Mouse (Mus musculus) left cerebral cortex, adult 2 months (tissue): Measurements from ENCODE around the gene Rps19. TPM values are rescaled to one million over a fixed set of nuclear protein-coding genes. Genes with fewer than 3 reads are reported as not detected.
A peak's percentile ranks its signal among the peaks of the same experiment; 100 is the strongest.
"Not testable (repeated sequence)": the region's sequence is repeated elsewhere in the genome, so short reads cannot be mapped to it uniquely, and the experiment has no call there.

Experiments used
- DNase-seq, 2 experiments: peaks; one replicate each; pipeline ENCODE4 v3.0.0; 2021 to 2022; ENCODE audit warnings: low spot score in 2 of 2, mixed read lengths in 1 of 2; ENCODE audit errors: extremely low spot score in 1 of 2
- H3K27ac ChIP-seq: fragments of 200-600 bp; 2 replicates; pipeline ENCODE4 v1.8.1; 2022
- H3K4me3 ChIP-seq: fragments of 200-600 bp; 2 replicates; pipeline ENCODE4 v1.8.1; 2022
- CTCF ChIP-seq: fragments of 200-600 bp; IDR thresholded peaks from 2 replicates; pipeline ENCODE4 v1.8.1; 2022; ENCODE audit warnings: antibody characterized with exemption, mild to moderate bottlenecking, moderate library complexity
- intact Hi-C: fragments of 180-260 bp; cut with DNase I; formaldehyde crosslinking; loops from one replicate; pipeline ENCODE4 v1.15.1; 2025
- long read RNA-seq, 2 experiments: library from polyadenylated mRNA; stranded (forward); transcript quantifications; one replicate each; pipeline ENCODE4 v2.0.0; 2021; ENCODE audit warnings: borderline mapping rate in 2 of 2
- total RNA-seq, 2 experiments: library from RNA; stranded (reverse); gene quantifications; 2 replicates each; pipeline ENCODE4 v1.2.3; 2021

Gene Rps19
- total RNA-seq = 100 to 1,000 TPM; 488 to 501 TPM
- long read RNA-seq, experiment 1, transcript Rps19-203 (6 exons, 774 nt) = major isoform, 70 of 79 reads
- long read RNA-seq, experiment 1, partial matches to known transcripts = 1 of 79 reads
- long read RNA-seq, experiment 1, other reads (novel, unspliced or antisense) = 1 of 79 reads
- long read RNA-seq, experiment 2, transcript Rps19-203 (6 exons, 774 nt) = major isoform, 65 of 75 reads
- long read RNA-seq, experiment 2, partial matches to known transcripts = 1 of 75 reads
- long read RNA-seq, experiment 2, other reads (novel, unspliced or antisense) = 2 of 75 reads

DNA sequence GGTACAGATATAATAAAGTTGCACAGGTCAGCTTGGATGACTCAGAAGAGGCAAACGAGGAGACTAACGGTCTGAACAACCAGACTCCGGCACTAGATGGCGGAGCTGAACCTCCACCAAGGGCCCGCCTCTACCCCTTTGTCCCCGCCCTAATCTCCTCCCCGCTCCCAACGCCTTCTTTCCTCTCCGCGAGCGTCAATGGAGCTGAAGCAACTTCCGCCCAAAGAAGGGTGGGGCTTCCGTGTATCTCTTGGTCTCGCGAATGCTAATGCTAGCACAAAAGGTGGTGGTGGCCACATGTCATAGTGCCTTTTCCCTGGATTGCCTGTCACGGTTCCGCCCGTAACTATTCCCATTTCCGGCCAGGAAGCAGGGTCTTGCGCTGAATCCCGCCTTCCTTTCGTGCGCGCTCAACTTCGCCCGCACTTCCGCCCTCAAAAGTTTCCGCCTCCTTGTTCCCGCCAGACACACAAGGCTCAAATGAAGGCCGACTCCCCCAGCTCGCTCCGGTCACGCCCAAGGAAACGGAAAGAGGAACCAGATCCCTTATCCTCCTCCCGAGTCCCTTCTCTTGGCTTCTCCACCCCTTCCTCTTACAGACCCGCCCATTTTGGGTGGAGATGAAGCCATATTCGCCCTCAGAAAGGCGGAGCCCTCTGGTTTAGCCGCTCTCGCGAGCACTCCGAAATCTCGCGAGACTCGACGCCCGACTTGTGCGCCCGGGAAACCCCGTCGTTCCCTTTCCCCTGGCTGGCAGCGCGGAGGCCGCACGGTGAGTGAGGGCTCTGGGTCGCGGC, at the start of gene Rps19:
Rps19 (plus strand) TSS at position 476 of the 797 bp plus-strand sequence.
- intact Hi-C loops = loop anchor here (1.0 to 10.0 kb wide), 6 partner anchors 20 to 287 kb away; partner anchors contain the start of genes Grik5, Rabac1 and Zfp574
- Histone ChIP-seq H3K4me3 (peak within 1 kb of the TSS; percentile 78), H3K27ac (peak within 1 kb of the TSS; percentile 80)
- peak; percentile 96 to 97 for DNase-seq
- peak; percentile 70 for TF ChIP-seq CTCF

DNA sequence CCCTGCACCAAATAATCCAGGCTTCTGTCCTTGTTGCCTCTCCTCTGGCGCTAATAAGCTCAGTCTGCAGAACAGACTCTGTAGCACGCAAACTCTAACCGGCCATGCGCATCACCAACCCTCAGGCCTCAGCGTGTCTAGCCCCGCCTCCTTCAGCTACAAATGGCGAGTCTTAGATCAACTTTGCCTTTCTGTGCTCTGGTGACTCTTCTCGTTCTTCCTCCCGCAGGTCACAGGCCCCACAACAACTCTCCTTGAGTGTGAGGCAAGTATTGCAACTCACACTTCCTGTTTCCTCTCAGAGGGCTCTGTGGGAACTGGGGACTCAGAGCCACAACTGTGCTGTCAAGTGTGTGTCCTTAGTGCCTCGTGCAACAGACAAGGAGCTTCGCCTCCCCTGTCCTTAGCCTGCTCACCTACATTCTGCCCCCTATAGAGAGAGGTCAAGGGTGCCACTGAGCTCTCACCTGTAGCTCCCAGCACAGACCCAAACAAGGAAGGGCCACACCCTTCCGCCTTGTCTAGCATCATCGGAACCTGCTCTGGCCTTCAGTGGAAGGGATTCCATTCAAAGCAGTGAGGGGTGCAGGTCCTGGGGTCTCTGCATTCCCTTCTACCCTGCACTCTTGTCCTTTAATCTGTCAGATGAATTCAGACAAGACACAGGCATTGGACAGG, 45.3 kb upstream of the Rps19 start:
- intact Hi-C loops = loop anchor here (10.0 kb wide), 1 partner anchor 736 kb away; no protein-coding TSS in a partner anchor
- not testable (repeated sequence) for H3K27ac ChIP-seq, DNase-seq, H3K4me3 ChIP-seq

DNA sequence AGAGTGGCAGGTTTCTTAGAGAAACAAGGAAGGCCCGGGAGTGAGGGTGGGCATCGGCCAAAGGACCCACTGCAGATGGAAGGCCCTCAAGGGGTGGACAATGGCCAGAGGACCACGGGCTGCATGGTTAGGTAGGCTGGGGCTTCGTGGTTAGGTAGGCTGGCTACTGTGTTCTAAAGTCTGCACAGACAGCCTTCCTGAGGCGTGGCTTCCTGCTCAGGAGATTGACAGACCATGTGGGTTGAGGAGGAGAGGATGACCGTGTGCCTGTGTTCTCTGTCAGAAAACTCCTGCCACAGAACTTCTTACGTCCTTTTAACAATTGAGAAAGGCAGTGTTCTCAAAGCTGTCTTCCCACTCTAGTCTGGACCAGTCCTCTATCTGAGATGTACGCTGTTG, 44.8 kb upstream of the Rps19 start:
- TF ChIP-seq CTCF = no peak
- no peak overlapping the region for H3K27ac ChIP-seq
- DNase-seq = no peak
- intact Hi-C loops = loop anchor here (10.0 kb wide), 1 partner anchor 735 kb away; no protein-coding TSS in a partner anchor
- no peak overlapping the region for H3K4me3 ChIP-seq

DNA sequence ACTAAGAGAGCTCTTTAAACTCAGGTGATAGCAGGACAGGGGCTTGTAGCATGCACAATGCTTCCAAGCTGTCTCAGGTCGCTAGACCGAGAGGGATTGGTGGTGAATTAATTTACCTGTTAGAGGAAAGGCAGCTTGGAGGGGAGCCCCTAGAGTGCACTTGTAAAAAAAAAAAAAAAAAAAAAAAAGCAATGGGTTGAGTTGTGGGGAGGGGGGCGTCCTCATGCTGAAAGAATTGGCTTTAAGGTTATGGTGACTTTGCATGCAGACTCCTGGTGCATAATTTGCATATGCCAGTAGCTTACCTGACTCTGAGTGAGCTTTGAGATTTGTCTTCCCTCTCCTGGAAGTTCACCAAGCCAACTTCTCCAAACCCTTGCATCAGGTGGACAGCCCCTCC, 43.8 kb upstream of the Rps19 start:
- no peak overlapping the region for H3K4me3 ChIP-seq
- intact Hi-C loops = no loop called here
- no peak for TF ChIP-seq CTCF
- no peak for DNase-seq
- no peak overlapping the region for H3K27ac ChIP-seq

DNA sequence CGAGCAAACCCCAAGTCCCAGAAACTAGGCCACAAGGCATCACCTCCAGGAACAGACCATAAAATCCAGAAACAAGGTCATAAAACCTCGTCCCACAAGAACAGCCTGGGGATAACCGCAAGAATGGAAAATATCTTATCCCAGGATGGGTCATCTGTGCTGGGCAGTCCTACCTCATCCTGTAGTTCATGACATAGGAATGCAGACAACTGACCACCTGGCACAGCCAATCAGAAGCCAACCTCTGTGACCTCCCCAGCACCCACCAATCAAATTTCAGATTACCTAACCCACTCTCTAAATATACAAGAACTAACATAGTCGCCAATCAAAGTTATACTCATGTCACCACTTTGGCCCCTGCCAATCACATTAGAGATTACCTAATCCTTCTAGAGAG, 43.2 kb upstream of the Rps19 start:
- DNase-seq = no peak
- H3K27ac ChIP-seq = no peak overlapping the region
- intact Hi-C loops = no loop called here
- no peak overlapping the region for H3K4me3 ChIP-seq
- TF ChIP-seq CTCF = no peak

DNA sequence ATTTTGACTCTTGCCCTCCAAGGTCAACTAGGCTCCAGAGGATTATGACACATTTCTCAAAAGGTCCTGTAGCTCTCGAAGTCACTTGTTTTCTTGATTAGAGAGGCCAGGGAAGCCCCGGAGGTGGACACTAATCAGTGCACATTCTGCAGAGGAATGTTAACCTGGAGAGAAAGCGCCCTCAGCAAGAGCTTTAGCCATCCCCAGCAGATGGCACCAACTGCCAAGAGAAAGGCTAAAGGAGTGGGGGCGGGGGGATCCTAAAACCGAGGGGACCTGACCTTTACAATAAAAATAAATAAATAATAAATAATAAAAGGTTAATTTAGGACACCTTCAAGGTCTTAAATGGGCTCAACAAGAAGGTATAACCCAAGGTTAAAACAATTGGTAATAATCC, 40.0 kb upstream of the Rps19 start:
- TF ChIP-seq CTCF = no peak
- Histone ChIP-seq H3K4me3 (no peak overlapping the region), H3K27ac (no peak overlapping the region)
- no peak for DNase-seq
- intact Hi-C loops = no loop called here

DNA sequence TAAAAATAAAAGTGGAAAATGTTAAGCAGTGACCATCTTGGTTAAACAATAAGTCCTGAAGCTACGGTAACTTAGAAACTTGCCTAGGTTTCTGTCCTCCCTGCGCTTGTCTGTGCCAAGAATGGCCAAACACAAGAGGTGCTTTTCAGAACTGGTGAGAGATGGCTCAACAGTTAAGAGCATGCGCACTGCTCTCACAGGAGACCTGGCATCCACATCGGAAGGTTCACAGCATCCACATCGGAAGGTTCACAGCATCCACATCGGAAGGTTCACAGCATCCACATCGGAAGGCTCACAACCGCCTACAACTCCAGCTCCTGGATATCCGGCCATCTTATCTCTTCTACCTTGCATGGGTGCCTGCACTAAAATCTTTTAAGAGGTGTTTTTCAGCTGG, 39.0 kb upstream of the Rps19 start:
- intact Hi-C loops = no loop called here
- no peak overlapping the region for H3K4me3 ChIP-seq
- no peak for DNase-seq
- no peak overlapping the region for H3K27ac ChIP-seq
- TF ChIP-seq CTCF = no peak

DNA sequence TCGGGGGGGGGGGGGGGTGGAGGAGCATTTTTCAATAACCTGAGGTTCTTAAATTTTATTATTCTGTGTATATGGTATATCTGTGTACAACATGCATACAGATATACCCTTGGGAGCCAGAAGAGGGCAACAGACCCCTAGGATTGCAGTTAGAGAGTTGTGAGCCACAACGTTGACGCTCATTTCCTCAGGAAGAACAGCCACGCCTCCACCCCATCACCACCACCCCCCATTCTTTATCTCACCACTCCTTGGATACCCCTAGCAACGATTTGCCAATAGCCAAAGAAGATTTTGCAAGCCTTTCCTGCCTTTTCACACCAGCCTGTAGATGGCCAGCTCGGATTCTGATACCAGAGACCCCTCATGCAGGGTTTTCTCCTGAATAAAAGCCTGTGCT, 38.5 kb upstream of the Rps19 start:
- DNase-seq = no peak
- no peak; the same call in none of the 2 replicates for TF ChIP-seq CTCF
- H3K4me3 ChIP-seq = no peak overlapping the region
- intact Hi-C loops = no loop called here
- no peak overlapping the region for H3K27ac ChIP-seq

DNA sequence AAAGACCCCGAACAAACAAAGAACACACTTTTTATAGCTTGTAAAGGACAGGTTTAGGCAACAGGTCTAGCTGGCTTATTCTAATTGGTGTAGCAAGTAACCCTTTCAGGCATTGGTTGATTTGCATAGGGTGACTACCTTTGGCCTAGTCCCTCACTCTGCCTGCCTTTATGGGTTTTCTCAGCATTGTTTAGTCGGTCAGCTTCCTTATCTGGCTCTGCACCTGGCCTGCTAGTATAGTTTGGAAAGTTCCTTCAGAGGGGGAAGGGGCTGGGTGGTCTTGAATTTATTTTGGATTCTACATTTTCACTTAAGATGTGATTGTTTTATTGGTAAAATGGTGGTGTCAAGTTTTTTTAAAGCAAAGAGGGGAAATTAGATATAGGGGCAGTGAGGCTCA, 37.6 kb upstream of the Rps19 start:
- H3K4me3 ChIP-seq, DNase-seq, intact Hi-C loops, H3K27ac ChIP-seq: not testable (repeated sequence)

DNA sequence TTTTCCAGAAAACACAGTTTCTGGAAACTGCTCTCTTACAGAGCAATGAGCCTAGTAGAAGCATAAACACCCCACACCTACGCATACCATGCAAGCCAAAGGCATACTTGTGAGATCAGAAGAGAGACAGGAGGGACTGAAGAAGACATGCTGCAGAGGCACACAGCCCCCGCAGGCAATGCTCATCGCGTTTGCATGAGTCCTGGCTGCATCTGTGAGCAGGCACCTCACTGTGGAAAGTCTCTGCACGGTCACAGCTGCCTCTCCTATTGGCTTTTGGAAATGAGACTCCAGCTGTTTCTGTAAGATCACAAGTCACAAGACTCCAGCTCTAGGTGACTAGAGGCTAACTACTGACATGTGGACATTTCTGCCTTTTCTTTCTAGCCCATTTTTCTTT, 34.0 kb upstream of the Rps19 start:
- Histone ChIP-seq H3K27ac (no peak overlapping the region), H3K4me3 (no peak overlapping the region)
- TF ChIP-seq CTCF = no peak
- peak; percentile 47 to 54 for DNase-seq
- intact Hi-C loops = no loop called here

DNA sequence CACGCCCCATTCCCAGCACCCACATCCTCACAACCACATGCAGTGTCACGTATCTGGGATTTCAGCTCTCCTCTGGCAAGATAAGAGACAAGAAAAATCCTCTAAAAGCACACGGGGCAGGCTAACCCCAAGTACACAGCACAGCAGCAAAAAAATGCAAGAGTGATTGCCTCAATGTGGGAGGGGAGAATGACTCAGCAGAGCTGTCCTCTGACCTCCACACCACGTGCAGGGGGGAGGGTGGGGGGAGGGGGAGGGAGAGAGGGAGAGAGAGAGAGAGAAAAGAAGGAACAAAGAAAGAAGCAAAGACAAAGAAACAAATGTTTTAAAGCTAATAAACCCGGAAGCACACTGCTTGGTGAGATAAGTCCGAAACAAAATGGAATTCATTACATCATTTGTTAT, 33.3 kb upstream of the Rps19 start:
- DNase-seq = no peak
- intact Hi-C loops = no loop called here
- no peak for TF ChIP-seq CTCF

More for the DNA sequence above, 33.3 kb upstream of the Rps19 start:
- Histone ChIP-seq H3K4me3 (no peak overlapping the region), H3K27ac (no peak overlapping the region)
